In genomic region chr4:129828081-129828480, GRCm38 (mm10) we compare ENCODE assay signal across 16 mouse cellular contexts. TPM values are rescaled to one million over a fixed set of nuclear protein-coding genes. Genes with fewer than 3 reads are reported as not detected.
A peak's percentile ranks its signal among the peaks of the same experiment; 100 is the strongest.
DNase-seq lines count a peak whose midpoint lies in the region; ATAC-seq and TF ChIP-seq lines count a peak whose summit lies in the region.
"Had no signal": no experiment of that assay in that cellular context is flagged by ENCODE, and none has a peak within 500 bp of the region (broad histone marks: within the 10 kb centered on the region; RNA-seq: fewer than 3 reads in every experiment).

No protein-coding gene starts in this region.

- peaks cover 76% of the 10 kb centered on the region for H3K4me1 ChIP-seq in heart, postnatal 0 days (ENCODE audit: control insufficient read depth, insufficient read depth)
- peaks cover 24% of the 10 kb centered on the region for H3K4me1 ChIP-seq in limb, embryonic 15.5 days

- H3K4me3 ChIP-seq in gastrocnemius, adult 2 months = peak overlapping the region; percentile 21
- H3K4me3 ChIP-seq in heart, postnatal 0 days (ENCODE audit: low read depth, low read length) = 0 out of 2 replicates have a peak overlapping the region, but pooled peaks have one; percentile 1
- H3K4me3 ChIP-seq in limb, embryonic 15.5 days = no peak overlapping the region
- H3K4me3 ChIP-seq: liver, embryonic 15.5 days; neural tube, embryonic 13.5 days had no signal

- H3K4me2 ChIP-seq in heart, postnatal 0 days (ENCODE audit: low read depth, low read length) = peak overlapping the region; percentile 0; the same call in 1 of the 2 replicates
- H3K4me2 ChIP-seq in limb, embryonic 15.5 days = no peak overlapping the region
- H3K4me2 ChIP-seq: liver, embryonic 15.5 days; neural tube, embryonic 13.5 days had no signal

- no peak overlapping the region for H3K9ac ChIP-seq in heart, postnatal 0 days (replicated peaks; ENCODE audit: low read depth, low read length)
- no peak overlapping the region for H3K9ac ChIP-seq in limb, embryonic 15.5 days
- H3K9ac ChIP-seq: liver, embryonic 15.5 days; neural tube, embryonic 13.5 days had no signal

- 10% methylated on average over 3 of the region's 3 CpGs for WGBS in heart, postnatal 0 days
- 54% methylated on average over 3 of the region's 3 CpGs for WGBS in limb, embryonic 15.5 days

- no peak for TF ChIP-seq CTCF in gastrocnemius, adult 2 months (IDR thresholded peaks at IDR 0.05)
- no peak for TF ChIP-seq CTCF in heart, postnatal 0 days (IDR thresholded peaks at IDR 0.05; ENCODE audit: low read depth)

- H3K27ac ChIP-seq in gastrocnemius, adult 2 months = peak overlapping the region; percentile 99
- H3K27ac ChIP-seq in heart, postnatal 0 days (ENCODE audit: low read depth) = peak overlapping the region; percentile 24
- H3K27ac ChIP-seq in limb, embryonic 15.5 days = 0 out of 2 replicates have a peak overlapping the region, but pooled peaks have one; percentile 5
- H3K27ac ChIP-seq: liver, embryonic 15.5 days; neural tube, embryonic 13.5 days had no signal

- no peaks in the 10 kb centered on the region for H3K9me3 ChIP-seq in heart, postnatal 0 days (replicated peaks; ENCODE audit: control insufficient read depth, low read length)
- H3K9me3 ChIP-seq in limb, embryonic 15.5 days = no peaks in the 10 kb centered on the region
- H3K9me3 ChIP-seq: liver, embryonic 15.5 days; neural tube, embryonic 13.5 days had no signal

- no peaks in the 10 kb centered on the region for H3K27me3 ChIP-seq in heart, postnatal 0 days (ENCODE audit: control insufficient read depth, insufficient read depth, low read length)
- H3K27me3 ChIP-seq in limb, embryonic 15.5 days = no peaks in the 10 kb centered on the region
- H3K27me3 ChIP-seq: liver, embryonic 15.5 days; neural tube, embryonic 13.5 days had no signal

- TF ChIP-seq EP300 in heart, postnatal 0 days (IDR thresholded peaks at IDR 0.05; ENCODE audit: low read depth) = no peak

- intact Hi-C loops in gastrocnemius, adult 2 months (cut with DNase I) = no loop called here
- intact Hi-C loops in gastrocnemius, postnatal 36 days (cut with DNase I) = no loop called here
- intact Hi-C loops in heart, postnatal 14 days (cut with DNase I) = no loop called here

- no peaks in the 10 kb centered on the region for H3K36me3 ChIP-seq in heart, postnatal 0 days (replicated peaks; ENCODE audit: control insufficient read depth, insufficient read depth, low read length)
- H3K36me3 ChIP-seq in limb, embryonic 15.5 days = no peaks in the 10 kb centered on the region
- H3K36me3 ChIP-seq: neural tube, embryonic 13.5 days had no signal

- 0 out of 2 replicates have a peak, but pooled peaks have one; percentile 24 for ATAC-seq in heart, postnatal 0 days (ENCODE audit: insufficient read depth, low read depth)
- ATAC-seq in CD4-positive, CD25-positive, alpha-beta regulatory T cell, adult 4 months = peak; percentile 16
- no peak for ATAC-seq in limb, embryonic 15.5 days (ENCODE audit: insufficient number of reproducible peaks, low FRiP score, low TSS enrichment, low read depth)
- ATAC-seq: forebrain, embryonic 14.5 days; hindbrain, embryonic 16.5 days had no signal

- DNase-seq in gastrocnemius, adult 2 months = peak; percentile 61
- DNase-seq in gastrocnemius, postnatal 36 days = no peak
- DNase-seq in heart, postnatal 0 days (ENCODE audit: low spot score) = no peak
- no peak for DNase-seq in heart, postnatal 14 days
- DNase-seq in embryo, embryonic 10 days (ENCODE audit: low spot score) = no peak
- no peak for DNase-seq in c-Kit-positive CD71-positive TER-119-positive erythroid progenitor cells, embryonic 14.5 days (ENCODE audit: low spot score)
- DNase-seq: cerebellum, adult 2 months; kidney, adult 2 months; right cerebral cortex, postnatal 4 days; thymus, adult 2 months had no signal

RNA-seq across cellular contexts. Expression of gene Ptp4a2, which starts 17.1 kb away (rescaled TPM):
- 100 to 1,000 TPM; 569 to 658 TPM for total RNA-seq in gastrocnemius, adult 2 months (2021)
- 100 to 1,000 TPM; 615 to 657 TPM for total RNA-seq in gastrocnemius, postnatal 36 days (2021)
- total RNA-seq in heart, postnatal 0 days (2014; rRNA removed; ENCODE audit: low replicate concordance) = 132 and 176 TPM in 2 replicates
- polyA plus RNA-seq in heart, postnatal 0 days (2015; fragmentation: Nextera tagmentation; extraction: Ambion mirVana) = 407 and 417 TPM in 2 replicates
- total RNA-seq in heart, postnatal 14 days (2021) = 100 to 1,000 TPM; 212 to 215 TPM
- 1,000 to 10,000 TPM; 1,309 to 1,442 TPM for polyA plus RNA-seq in CD4-positive, CD25-positive, alpha-beta regulatory T cell, adult 4 months (2017; shearing (Covaris generic))
- polyA plus RNA-seq in limb, embryonic 15.5 days (2015; fragmentation: Nextera tagmentation; extraction: Ambion mirVana) = 339 and 355 TPM in 2 replicates

Comparison
In these comparisons a context has a peak if more than half of its experiments do, and no peak if none do; other contexts are left out.
1. H3K27ac ChIP-seq: peak in every context shown above with its lines; median percentile 99 in gastrocnemius, adult 2 months; 24 in heart, postnatal 0 days; 5 in limb, embryonic 15.5 days.